Mouse (Mus musculus) naive thymus-derived CD4-positive, alpha-beta T cell, adult 2 months (primary cell): ENCODE measurements around the gene Gfod1.

Experiments used
- DNase-seq: peaks from one replicate; pipeline ENCODE4 v3.0.0-alpha.2; 2011; ENCODE audit warnings: low read depth

Gene Gfod1

DNA sequence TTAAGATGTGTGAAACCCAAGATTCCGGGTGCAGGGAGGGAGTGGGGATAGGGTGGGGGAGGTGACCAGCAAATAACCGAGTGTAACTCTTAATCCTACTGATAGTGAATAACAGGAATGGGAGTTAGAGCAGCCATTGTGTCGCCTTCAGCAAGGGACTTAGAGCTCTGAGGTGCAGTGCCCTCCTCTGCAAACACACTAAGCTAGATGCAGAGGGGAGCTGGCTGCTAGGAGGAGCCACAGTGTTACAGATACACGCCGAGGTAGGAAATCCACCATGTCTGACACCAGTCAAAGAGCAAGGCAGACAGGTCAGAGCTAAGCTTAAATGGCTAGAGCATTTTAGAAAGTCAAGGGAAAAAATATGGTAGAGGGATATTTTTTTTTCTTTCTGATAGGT, 146.6 kb downstream of the Gfod1 start:
- DNase-seq, result no peak

DNA sequence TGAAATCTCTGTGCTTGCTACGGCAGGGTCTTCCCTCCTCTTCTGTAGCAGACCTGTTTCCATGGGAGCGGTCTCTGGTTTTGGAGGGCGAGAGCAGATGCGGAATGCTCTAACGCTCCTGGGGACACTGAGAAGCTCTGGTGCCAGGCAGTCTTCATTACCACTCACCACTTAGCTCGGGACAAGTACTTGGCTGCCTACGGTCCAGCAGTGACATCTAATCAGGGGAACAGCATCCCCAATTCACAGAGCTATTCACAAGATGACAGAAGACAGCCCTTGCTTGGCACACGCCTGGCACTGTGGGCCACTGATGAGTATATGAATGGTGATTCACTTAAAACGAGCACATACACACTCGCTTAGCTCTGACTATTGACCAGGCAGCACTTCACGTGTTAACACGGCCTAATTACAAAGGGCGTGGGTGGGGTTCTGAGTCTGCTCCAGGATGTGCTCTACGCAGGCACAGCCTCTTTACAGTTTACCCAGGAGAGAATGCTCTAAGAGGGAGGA, 151.9 kb downstream of the Gfod1 start:
- DNase-seq, result no peak

DNA sequence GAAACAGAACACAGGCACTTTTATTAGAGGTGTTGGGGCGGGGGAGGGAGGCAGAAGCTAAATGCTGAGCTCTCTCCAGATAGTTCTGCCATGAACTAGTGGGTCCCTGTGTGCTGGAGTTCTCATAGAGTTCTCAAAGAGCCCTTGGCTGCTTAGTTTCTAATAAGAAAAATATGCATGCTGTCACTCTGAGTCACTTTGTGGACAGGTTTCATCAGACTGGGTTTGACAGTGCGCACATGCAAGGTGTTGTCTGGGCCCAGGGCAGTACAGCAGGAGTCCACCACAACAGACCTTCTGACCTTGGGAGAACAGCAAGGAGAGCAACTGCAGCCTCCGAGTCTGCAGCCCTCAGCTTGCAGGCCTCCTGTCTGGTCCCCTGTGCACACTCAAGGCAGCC, 154.3 kb downstream of the Gfod1 start:
- no peak for DNase-seq

DNA sequence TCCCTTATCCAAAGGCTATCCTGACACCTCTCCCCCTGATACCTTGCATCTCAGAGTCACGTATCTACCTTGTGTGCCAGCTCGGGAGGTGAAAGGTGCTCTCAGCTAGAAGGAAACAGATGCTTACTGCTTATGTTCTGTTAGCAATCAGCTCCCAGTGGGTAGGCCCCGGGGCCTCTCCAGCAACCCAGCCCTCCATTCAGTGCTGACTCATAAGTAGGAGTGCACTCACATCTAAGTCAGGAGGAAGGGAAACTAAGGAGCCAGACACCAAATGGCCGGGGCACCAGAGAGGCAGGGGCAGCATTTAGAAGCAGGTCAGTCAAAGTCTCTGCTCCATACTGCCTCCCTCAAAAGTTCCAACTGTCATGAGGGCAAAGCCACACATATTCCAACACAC, 155.3 kb downstream of the Gfod1 start:
- DNase-seq, result no peak

DNA sequence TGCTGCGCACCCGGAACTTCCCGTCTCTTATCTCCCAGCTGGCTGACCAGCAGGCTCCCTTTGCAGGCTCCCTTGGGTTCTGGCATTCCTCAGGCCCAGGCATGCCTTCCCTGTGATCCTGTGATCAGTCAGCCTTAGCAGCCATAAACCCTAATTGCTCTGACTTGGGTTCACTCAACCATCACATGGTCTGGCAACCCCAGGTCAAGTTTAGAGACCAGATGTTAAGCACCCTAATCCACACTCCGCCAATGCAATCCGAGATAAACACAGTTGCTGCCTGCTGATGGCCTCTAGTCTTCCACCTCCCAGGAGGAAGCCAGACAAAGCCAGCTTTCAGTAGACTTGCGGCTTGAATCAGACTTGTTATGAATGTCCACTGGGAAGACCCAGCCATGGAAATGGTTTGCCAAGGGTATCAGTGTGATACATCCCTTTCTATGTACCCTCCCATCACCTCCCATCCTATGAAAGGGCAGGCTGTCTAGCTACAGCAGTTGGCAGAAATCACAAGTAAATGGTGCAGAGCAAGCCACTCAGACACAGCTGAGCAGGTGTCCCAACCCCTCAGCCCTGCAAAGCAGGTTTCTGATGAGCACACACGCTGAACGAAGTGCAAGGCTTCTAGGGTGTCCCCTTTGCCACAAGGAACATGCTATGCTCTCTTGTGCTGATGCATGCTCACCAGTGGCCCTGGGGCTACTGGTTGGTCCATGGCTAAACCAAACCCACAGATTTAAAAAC, 157.3 kb downstream of the Gfod1 start:
- DNase-seq, result no peak
